Mouse (Mus musculus) erythroblast, embryonic 14.5 days (primary cell): ENCODE data around the gene Epha8.

ENCODE experiments used
- GATA1 ChIP-seq: IDR thresholded peaks from 2 replicates; pipeline ENCODE4 v1.6.1; 2012; ENCODE audit warnings: low read length, inconsistent platforms, mixed read lengths
- TAL1 ChIP-seq: IDR thresholded peaks from 3 replicates; pipeline ENCODE4 v1.6.1; 2012; ENCODE audit warnings: low read length, inconsistent platforms, mixed read lengths

- TF ChIP-seq TAL1, result no peak
- no peak for TF ChIP-seq GATA1
Measured at GRCm38 (mm10) chr4:136892811-136893210, 63.8 kb downstream of the Epha8 start, which contains the start of gene C1qc.
